Mouse (Mus musculus) myocyte (in vitro differentiated cells): Measurements from ENCODE around the gene Cfap54. TPM values are rescaled to one million over a fixed set of nuclear protein-coding genes. Genes with fewer than 3 reads are reported as not detected.

Source experiments
- H3K27me3 ChIP-seq: one replicate; pipeline ENCODE4 v1.6.1; 2011; ENCODE audit not compliant: control insufficient read depth, insufficient read depth, insufficient read length
- H3K36me3 ChIP-seq: one replicate; pipeline ENCODE4 v1.6.1; 2011; ENCODE audit not compliant: control insufficient read depth, insufficient read depth
- H3K4me2 ChIP-seq: one replicate; pipeline ENCODE4 v1.6.1; 2011; ENCODE audit warnings: low read depth, control low read depth
- H3K4me3 ChIP-seq: one replicate; pipeline ENCODE4 v1.5.1; 2011; ENCODE audit warnings: mild to moderate bottlenecking, control low read depth, moderate library complexity
- H3K79me2 ChIP-seq: one replicate; pipeline ENCODE4 v1.6.1; 2011; ENCODE audit not compliant: control insufficient read depth, insufficient read depth
- H3ac ChIP-seq: one replicate; pipeline ENCODE4 v1.6.1; 2011; ENCODE audit not compliant: control insufficient read depth, insufficient read length
- CEBPB ChIP-seq: IDR thresholded peaks from 2 replicates; pipeline ENCODE4 v1.6.1; 2011; ENCODE audit warnings: mild to moderate bottlenecking, moderate library complexity; ENCODE audit not compliant: poor library complexity, insufficient read depth, severe bottlenecking
- E2F4 ChIP-seq: IDR thresholded peaks from one replicate; pipeline ENCODE4 v1.6.1; 2011; ENCODE audit warnings: mild to moderate bottlenecking, control low read depth, moderate library complexity; ENCODE audit not compliant: insufficient read depth
- MAX ChIP-seq: IDR thresholded peaks from one replicate; pipeline ENCODE4 v1.6.1; 2011; ENCODE audit warnings: low read depth, mild to moderate bottlenecking, control low read depth
- MYOD1 ChIP-seq, 3 experiments: IDR thresholded peaks; one replicate each; pipeline ENCODE4 v1.6.1; 2011; ENCODE audit warnings: control low read depth in 2 of 3, low read depth in 2 of 3, mild to moderate bottlenecking in 2 of 3, moderate library complexity in 1 of 3; ENCODE audit not compliant: insufficient read length in 2 of 3, control insufficient read depth in 1 of 3
- MYOG ChIP-seq, 3 experiments: IDR thresholded peaks; one replicate each; pipeline ENCODE4 v1.6.1; 2011; ENCODE audit warnings: control low read depth in 2 of 3, low read depth in 2 of 3, mild to moderate bottlenecking in 2 of 3; ENCODE audit not compliant: insufficient read length in 2 of 3, control insufficient read depth in 1 of 3, insufficient read depth in 1 of 3
- POLR2A ChIP-seq: IDR thresholded peaks from one replicate; pipeline ENCODE4 v1.6.1; 2011; ENCODE audit warnings: low read depth, mild to moderate bottlenecking, control low read depth, moderate library complexity; ENCODE audit not compliant: insufficient read length
- POLR2AphosphoS2 ChIP-seq: IDR thresholded peaks from one replicate; pipeline ENCODE4 v1.6.1; 2011; ENCODE audit warnings: low read depth, control low read depth; ENCODE audit not compliant: insufficient read length
- REST ChIP-seq: IDR thresholded peaks from one replicate; pipeline ENCODE4 v1.6.1; 2011; ENCODE audit warnings: mild to moderate bottlenecking, control low read depth, moderate library complexity; ENCODE audit not compliant: insufficient read depth, insufficient read length
- SRF ChIP-seq: IDR thresholded peaks from one replicate; pipeline ENCODE4 v1.6.1; 2011; ENCODE audit warnings: low read depth; ENCODE audit not compliant: control insufficient read depth, insufficient read length
- TCF12 ChIP-seq: IDR thresholded peaks from one replicate; pipeline ENCODE4 v1.6.1; 2011; ENCODE audit warnings: mild to moderate bottlenecking, control low read depth; ENCODE audit not compliant: poor library complexity, insufficient read depth, severe bottlenecking
- TCF3 ChIP-seq: IDR thresholded peaks from one replicate; pipeline ENCODE4 v1.6.1; 2011; ENCODE audit warnings: low read depth, control low read depth; ENCODE audit not compliant: insufficient read length
- USF1 ChIP-seq: IDR thresholded peaks from one replicate; pipeline ENCODE4 v1.6.1; 2011; ENCODE audit warnings: low read depth, mild to moderate bottlenecking, control low read depth, moderate library complexity
- polyA plus RNA-seq: library from polyadenylated mRNA; unstranded; fragments of >200 nt; fragmentation: generic; extraction: Trizol; gene quantifications from one replicate; pipeline ENCODE4 v1.2.1, GENCODE M21; 2012; ENCODE audit warnings: missing spikeins

Cfap54 gene
- polyA plus RNA-seq, 1 experiment, result 0.01 TPM

- TF ChIP-seq TCF3 (no peak), MYOG (IDR thresholded peaks at IDR 0.05; ENCODE audit: control insufficient read depth in 1 of 3, insufficient read depth in 1 of 3, insufficient read length in 2 of 3, low read depth in 2 of 3) (no peak), TCF12 (no peak), REST (no peak), MAX (no peak), USF1 (no peak), MYOD1 (IDR thresholded peaks at IDR 0.05; ENCODE audit: control insufficient read depth in 1 of 3, insufficient read length in 2 of 3, low read depth in 2 of 3) (no peak), SRF (no peak), CEBPB (no peak), POLR2AphosphoS2 (no peak), POLR2A (no peak), E2F4 (no peak)
- Histone ChIP-seq H3K79me2 (no peaks in the 10 kb centered on the region), H3K4me3 (no peak overlapping the region), H3K36me3 (no peaks in the 10 kb centered on the region), H3K4me2 (peak overlapping the region; percentile 63), H3ac (no peak overlapping the region), H3K27me3 (no peaks in the 10 kb centered on the region)
These were observed 138.4 kb downstream of the Cfap54 start for GRCm38 (mm10) chr10:92942848-92943645.

GRCm38 (mm10) chr10:92941616-92942015, 139.8 kb downstream of the Cfap54 start:
- no peak overlapping the region for H3ac ChIP-seq
- no peak overlapping the region for H3K4me2 ChIP-seq
- no peaks in the 10 kb centered on the region for H3K27me3 ChIP-seq
- no peak overlapping the region for H3K4me3 ChIP-seq
- no peak for TF ChIP-seq TCF3
- no peak for TF ChIP-seq POLR2A
- no peaks in the 10 kb centered on the region for H3K79me2 ChIP-seq
- H3K36me3 ChIP-seq, result no peaks in the 10 kb centered on the region

- TF ChIP-seq POLR2AphosphoS2, result no peak
- no peak for TF ChIP-seq TCF12
- TF ChIP-seq MYOG (IDR thresholded peaks at IDR 0.05; ENCODE audit: control insufficient read depth in 1 of 3, insufficient read depth in 1 of 3, insufficient read length in 2 of 3, low read depth in 2 of 3), result no peak
- TF ChIP-seq SRF, result no peak
- no peak for TF ChIP-seq USF1
- no peak for TF ChIP-seq POLR2A
- no peak for TF ChIP-seq MAX
- TF ChIP-seq CEBPB, result no peak
- TF ChIP-seq E2F4, result no peak
- no peak for TF ChIP-seq TCF3
- no peak for TF ChIP-seq REST
- no peak for TF ChIP-seq MYOD1 (IDR thresholded peaks at IDR 0.05; ENCODE audit: control insufficient read depth in 1 of 3, insufficient read length in 2 of 3, low read depth in 2 of 3)
- H3K36me3 ChIP-seq, result no peaks in the 10 kb centered on the region
- H3K79me2 ChIP-seq, result no peaks in the 10 kb centered on the region
- H3ac ChIP-seq, result no peak overlapping the region
- H3K4me3 ChIP-seq, result no peak overlapping the region
- H3K27me3 ChIP-seq, result no peaks in the 10 kb centered on the region
- no peak overlapping the region for H3K4me2 ChIP-seq
These were observed 143.6 kb downstream of the Cfap54 start for GRCm38 (mm10) chr10:92937741-92938285.

GRCm38 (mm10) chr10:92937091-92937490, 144.3 kb downstream of the Cfap54 start:
- TF ChIP-seq E2F4 (no peak), MAX (no peak), SRF (no peak), MYOG (IDR thresholded peaks at IDR 0.05; ENCODE audit: control insufficient read depth in 1 of 3, insufficient read depth in 1 of 3, insufficient read length in 2 of 3, low read depth in 2 of 3) (no peak), REST (no peak), TCF3 (no peak), POLR2AphosphoS2 (no peak), USF1 (no peak), TCF12 (no peak), MYOD1 (IDR thresholded peaks at IDR 0.05; ENCODE audit: control insufficient read depth in 1 of 3, insufficient read length in 2 of 3, low read depth in 2 of 3) (no peak), POLR2A (no peak), CEBPB (no peak)
- no peaks in the 10 kb centered on the region for H3K36me3 ChIP-seq
- H3K79me2 ChIP-seq, result no peaks in the 10 kb centered on the region
- no peak overlapping the region for H3K4me2 ChIP-seq
- H3K4me3 ChIP-seq, result no peak overlapping the region
- no peak overlapping the region for H3ac ChIP-seq
- H3K27me3 ChIP-seq, result no peaks in the 10 kb centered on the region

- H3K36me3 ChIP-seq, result no peaks in the 10 kb centered on the region
- TF ChIP-seq SRF (no peak), CEBPB (no peak), MAX (no peak)
- H3ac ChIP-seq, result no peak overlapping the region
- H3K79me2 ChIP-seq, result no peaks in the 10 kb centered on the region
- H3K4me3 ChIP-seq, result no peak overlapping the region
- H3K27me3 ChIP-seq, result no peaks in the 10 kb centered on the region
- H3K4me2 ChIP-seq, result no peak overlapping the region
These were observed 146.9 kb downstream of the Cfap54 start for GRCm38 (mm10) chr10:92934506-92934905.
